In the genomic region with DNA sequence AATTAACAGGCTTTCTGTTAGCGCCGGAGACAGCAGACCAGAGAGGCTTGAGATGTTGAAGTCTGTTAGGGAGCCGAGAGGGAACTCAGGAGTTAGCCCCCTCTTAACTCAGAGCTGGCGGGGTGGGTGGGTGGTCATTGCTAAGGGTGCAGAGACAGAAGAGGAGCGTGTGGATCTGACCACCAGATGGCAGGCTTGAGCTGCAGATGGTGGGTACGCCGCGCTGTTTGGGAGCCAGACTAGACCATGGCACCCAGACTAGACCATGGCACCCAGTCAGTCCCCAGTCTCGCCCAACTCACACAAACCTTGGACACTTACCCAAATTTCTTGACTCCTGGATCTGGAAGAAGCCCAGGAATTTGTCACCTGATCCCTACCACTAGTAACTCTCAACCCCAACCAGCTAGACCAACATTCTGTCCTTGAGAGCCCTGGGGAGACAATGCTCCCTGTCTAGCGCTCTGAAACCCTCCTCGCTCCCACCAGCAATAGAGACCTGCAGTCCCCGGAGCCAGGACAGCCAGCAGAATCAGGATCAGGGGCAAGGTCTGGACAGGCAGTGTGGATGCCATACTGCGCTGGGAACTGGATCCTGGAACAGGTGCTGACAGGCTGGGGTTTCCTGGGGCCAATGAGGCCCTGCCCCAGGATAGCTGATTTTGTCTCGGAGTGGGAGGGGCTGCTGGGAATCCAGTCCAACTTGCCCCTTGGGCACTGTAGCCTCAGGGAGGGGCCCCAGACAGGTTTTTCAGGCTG, we compare ENCODE assay signal across 7 mouse cellular contexts. TPM values are rescaled to one million over a fixed set of nuclear protein-coding genes. Genes with fewer than 3 reads are reported as not detected.
DNase-seq lines count a peak whose midpoint lies in the region; ATAC-seq and TF ChIP-seq lines count a peak whose summit lies in the region.

No protein-coding gene starts in this region.

- H3K79me2 ChIP-seq in heart, adult 2 months (replicated peaks; ENCODE audit: control insufficient read depth, insufficient read depth, low read length): no peaks in the 10 kb centered on the region

- peak; percentile 92 for TF ChIP-seq CTCF in heart, adult 2 months (IDR thresholded peaks at IDR 0.05)
- TF ChIP-seq CTCF in small intestine, adult 2 months (IDR thresholded peaks at IDR 0.05; ENCODE audit: extremely low read depth, insufficient read length, insufficient replicate concordance, low read depth, low read length): peak; percentile 89

- H3K9me3 ChIP-seq in embryonic facial prominence, embryonic 11.5 days (replicated peaks; ENCODE audit: control insufficient read depth, low read length): no peaks in the 10 kb centered on the region
- H3K9me3 ChIP-seq in limb, embryonic 11.5 days (ENCODE audit: control insufficient read depth, low read length): no peaks in the 10 kb centered on the region
- no peaks in the 10 kb centered on the region for H3K9me3 ChIP-seq in midbrain, embryonic 13.5 days

- 5% methylated on average over 14 of the region's 14 CpGs for WGBS in embryonic facial prominence, embryonic 11.5 days
- WGBS in heart, adult 2 months: 14% methylated on average over 14 of the region's 14 CpGs
- WGBS in limb, embryonic 11.5 days: 7% methylated on average over 14 of the region's 14 CpGs
- 10% methylated on average over 14 of the region's 14 CpGs for WGBS in midbrain, embryonic 13.5 days
- WGBS in small intestine, adult 2 months: 14% methylated on average over 14 of the region's 14 CpGs

- no peak overlapping the region for H3K9ac ChIP-seq in embryonic facial prominence, embryonic 11.5 days (replicated peaks; ENCODE audit: low read length)
- no peak overlapping the region for H3K9ac ChIP-seq in heart, adult 2 months (ENCODE audit: low read depth, low read length)
- H3K9ac ChIP-seq in limb, embryonic 11.5 days (ENCODE audit: low read length): no peak overlapping the region
- no peak overlapping the region for H3K9ac ChIP-seq in midbrain, embryonic 13.5 days (replicated peaks)

- H3K27me3 ChIP-seq in embryonic facial prominence, embryonic 11.5 days (ENCODE audit: control insufficient read depth, insufficient read depth, low read length): no peaks in the 10 kb centered on the region; the same call in 1 of the 2 replicates
- H3K27me3 ChIP-seq in heart, adult 2 months (ENCODE audit: control insufficient read depth, insufficient read depth, low read length): no peaks in the 10 kb centered on the region
- peaks cover 6% of the 10 kb centered on the region; the same call in 1 of the 2 replicates for H3K27me3 ChIP-seq in limb, embryonic 11.5 days (ENCODE audit: control insufficient read depth, insufficient read depth, low read length)
- peaks cover 16% of the 10 kb centered on the region for H3K27me3 ChIP-seq in midbrain, embryonic 13.5 days
- no peaks in the 10 kb centered on the region for H3K27me3 ChIP-seq in small intestine, adult 2 months (ENCODE audit: control insufficient read depth, insufficient read depth, low read length)

- H3K4me1 ChIP-seq in embryonic facial prominence, embryonic 11.5 days (ENCODE audit: control insufficient read depth, insufficient read depth, low read length): peaks cover 7% of the 10 kb centered on the region; the same call in 1 of the 2 replicates
- no peaks in the 10 kb centered on the region for H3K4me1 ChIP-seq in heart, adult 2 months (ENCODE audit: control insufficient read depth, insufficient read depth, low read length)
- H3K4me1 ChIP-seq in limb, embryonic 11.5 days (ENCODE audit: control insufficient read depth, insufficient read depth, low read length): 0 out of 2 replicates have a peak, but pooled peaks cover 5% of the 10 kb centered on the region
- H3K4me1 ChIP-seq in midbrain, embryonic 13.5 days (replicated peaks): peaks cover 42% of the 10 kb centered on the region
- H3K4me1 ChIP-seq in small intestine, adult 2 months (ENCODE audit: control insufficient read depth, insufficient read depth, insufficient read length, low read length): no peaks in the 10 kb centered on the region

- no peak for TF ChIP-seq POLR2A in heart, adult 2 months (IDR thresholded peaks at IDR 0.05; ENCODE audit: insufficient read depth, low read depth, low read length)
- no peak for TF ChIP-seq POLR2A in small intestine, adult 2 months (IDR thresholded peaks at IDR 0.05; ENCODE audit: low read depth, low read length)

- no peak overlapping the region for H3K4me3 ChIP-seq in embryonic facial prominence, embryonic 11.5 days (ENCODE audit: low read depth, low read length)
- H3K4me3 ChIP-seq in heart, adult 2 months: no peak overlapping the region
- H3K4me3 ChIP-seq in limb, embryonic 11.5 days (ENCODE audit: low read depth, low read length): no peak overlapping the region
- no peak overlapping the region for H3K4me3 ChIP-seq in midbrain, embryonic 13.5 days (replicated peaks)
- H3K4me3 ChIP-seq in small intestine, adult 2 months (ENCODE audit: low read depth, low read length): no peak overlapping the region

- H3K36me3 ChIP-seq in embryonic facial prominence, embryonic 11.5 days (replicated peaks; ENCODE audit: control insufficient read depth, insufficient read depth, low read depth, low read length): no peaks in the 10 kb centered on the region
- no peaks in the 10 kb centered on the region for H3K36me3 ChIP-seq in heart, adult 2 months (ENCODE audit: control insufficient read depth, insufficient read depth, low read length)
- no peaks in the 10 kb centered on the region for H3K36me3 ChIP-seq in limb, embryonic 11.5 days (ENCODE audit: control insufficient read depth, insufficient read depth, low read length)
- no peaks in the 10 kb centered on the region for H3K36me3 ChIP-seq in midbrain, embryonic 13.5 days
- no peaks in the 10 kb centered on the region for H3K36me3 ChIP-seq in small intestine, adult 2 months (ENCODE audit: control insufficient read depth, insufficient read depth, low read length)

- no peak overlapping the region for H3K27ac ChIP-seq in embryonic facial prominence, embryonic 11.5 days (replicated peaks; ENCODE audit: low read depth, low read length)
- no peak overlapping the region for H3K27ac ChIP-seq in heart, adult 2 months
- H3K27ac ChIP-seq in limb, embryonic 11.5 days (replicated peaks; ENCODE audit: low read depth, low read length): no peak overlapping the region
- H3K27ac ChIP-seq in midbrain, embryonic 13.5 days: peak overlapping the region; percentile 45; the same call in 1 of the 2 replicates
- no peak overlapping the region for H3K27ac ChIP-seq in small intestine, adult 2 months (ENCODE audit: insufficient read depth, low read depth, low read length)

- TF ChIP-seq EP300 in heart, adult 2 months (IDR thresholded peaks at IDR 0.05; ENCODE audit: insufficient read depth, low read depth, low read length): peak; percentile 80; the same call in 1 of the 2 replicates

- intact Hi-C loops in heart, adult 2 months (cut with DNase I): loop anchor here (1.0 to 2.0 kb wide), 4 partner anchors 24 to 231 kb away; no protein-coding TSS in a partner anchor

- ATAC-seq in embryonic facial prominence, embryonic 11.5 days (replicated peaks; ENCODE audit: insufficient number of reproducible peaks, low FRiP score, low TSS enrichment, low read depth): peak; percentile 77
- ATAC-seq in limb, embryonic 11.5 days (ENCODE audit: insufficient number of reproducible peaks, low FRiP score, low TSS enrichment, low read depth): peak; percentile 83
- peak; percentile 68 for ATAC-seq in midbrain, embryonic 13.5 days

- H3K4me2 ChIP-seq in embryonic facial prominence, embryonic 11.5 days (ENCODE audit: low read depth, low read length): no peak overlapping the region
- H3K4me2 ChIP-seq in limb, embryonic 11.5 days (ENCODE audit: low read depth, severe bottlenecking): 0 out of 2 replicates have a peak overlapping the region, but pooled peaks have one; percentile 12
- H3K4me2 ChIP-seq in midbrain, embryonic 13.5 days (replicated peaks): no peak overlapping the region

- DNase-seq in adrenal gland, postnatal 25 days: peak; percentile 85
- peak; percentile 89 for DNase-seq in embryonic facial prominence, embryonic 11.5 days (ENCODE audit: low spot score)
- DNase-seq in heart, adult 2 months: peak; percentile 83 to 88
- peak; percentile 87 for DNase-seq in kidney, adult 18-20 months
- DNase-seq in limb, embryonic 11.5 days (ENCODE audit: low spot score): peak; percentile 91

RNA-seq across cellular contexts. Expression of gene Upk2, which starts 0.5 kb away (rescaled TPM):
- total RNA-seq in adrenal gland, postnatal 25 days (2021): not detected in 2 replicates
- 0.59 and 1.3 TPM in 2 replicates for polyA plus RNA-seq in embryonic facial prominence, embryonic 11.5 days (2014; fragmentation: Nextera tagmentation; extraction: Ambion mirVana)
- not detected for total RNA-seq in heart, adult 2 months (2021)
- 0.47 and 0.53 TPM in 2 replicates for polyA plus RNA-seq in heart, adult 2 months (2012; rRNA removed)
- polyA plus RNA-seq in limb, embryonic 11.5 days (2014; fragmentation: Nextera tagmentation; extraction: Ambion mirVana): 0.59 and 0.99 TPM in 2 replicates
- not detected in 2 replicates for polyA plus RNA-seq in midbrain, embryonic 13.5 days (2015; fragmentation: Nextera tagmentation; extraction: Ambion mirVana)
- 1.4 TPM in 2 replicates for polyA plus RNA-seq in small intestine, adult 2 months (2012; rRNA removed)

RNA-seq across cellular contexts. Expression of gene Foxr1, which starts 13.4 kb away (rescaled TPM):
- not detected in 2 replicates for total RNA-seq in adrenal gland, postnatal 25 days (2021)
- not detected in 2 replicates for polyA plus RNA-seq in embryonic facial prominence, embryonic 11.5 days (2014; fragmentation: Nextera tagmentation; extraction: Ambion mirVana)
- total RNA-seq in heart, adult 2 months (2021): not detected
- not detected in 2 replicates for polyA plus RNA-seq in heart, adult 2 months (2012; rRNA removed)
- polyA plus RNA-seq in limb, embryonic 11.5 days (2014; fragmentation: Nextera tagmentation; extraction: Ambion mirVana): not detected in 2 replicates
- polyA plus RNA-seq in midbrain, embryonic 13.5 days (2015; fragmentation: Nextera tagmentation; extraction: Ambion mirVana): not detected in 2 replicates
- polyA plus RNA-seq in small intestine, adult 2 months (2012; rRNA removed): not detected in 2 replicates

RNA-seq across cellular contexts. Expression of gene Bcl9l, which starts 28.3 kb away (rescaled TPM):
- total RNA-seq in adrenal gland, postnatal 25 days (2021): 56.0 and 82.0 TPM in 2 replicates
- 10.3 and 11.8 TPM in 2 replicates for polyA plus RNA-seq in embryonic facial prominence, embryonic 11.5 days (2014; fragmentation: Nextera tagmentation; extraction: Ambion mirVana)
- total RNA-seq in heart, adult 2 months (2021): 10 to 100 TPM; 44.5 to 58.7 TPM
- polyA plus RNA-seq in heart, adult 2 months (2012; rRNA removed): 15.3 and 21.5 TPM in 2 replicates
- polyA plus RNA-seq in limb, embryonic 11.5 days (2014; fragmentation: Nextera tagmentation; extraction: Ambion mirVana): 11.6 and 12.3 TPM in 2 replicates
- 8.0 and 9.2 TPM in 2 replicates for polyA plus RNA-seq in midbrain, embryonic 13.5 days (2015; fragmentation: Nextera tagmentation; extraction: Ambion mirVana)
- polyA plus RNA-seq in small intestine, adult 2 months (2012; rRNA removed): 21.8 and 28.1 TPM in 2 replicates

RNA-seq across cellular contexts. Expression of gene Ccdc84, which starts 35.9 kb away (rescaled TPM):
- 20.4 and 21.9 TPM in 2 replicates for total RNA-seq in adrenal gland, postnatal 25 days (2021)
- polyA plus RNA-seq in embryonic facial prominence, embryonic 11.5 days (2014; fragmentation: Nextera tagmentation; extraction: Ambion mirVana): 20.3 and 27.6 TPM in 2 replicates
- total RNA-seq in heart, adult 2 months (2021): 1 to 10 TPM; 5.5 to 5.7 TPM
- 10.5 and 18.1 TPM in 2 replicates for polyA plus RNA-seq in heart, adult 2 months (2012; rRNA removed)
- 22.0 and 27.1 TPM in 2 replicates for polyA plus RNA-seq in limb, embryonic 11.5 days (2014; fragmentation: Nextera tagmentation; extraction: Ambion mirVana)
- polyA plus RNA-seq in midbrain, embryonic 13.5 days (2015; fragmentation: Nextera tagmentation; extraction: Ambion mirVana): 36.7 and 40.7 TPM in 2 replicates
- 17.8 and 21.3 TPM in 2 replicates for polyA plus RNA-seq in small intestine, adult 2 months (2012; rRNA removed)

RNA-seq across cellular contexts. Expression of gene Trappc4, which starts 46.9 kb away (rescaled TPM):
- 89.7 and 92.0 TPM in 2 replicates for total RNA-seq in adrenal gland, postnatal 25 days (2021)
- polyA plus RNA-seq in embryonic facial prominence, embryonic 11.5 days (2014; fragmentation: Nextera tagmentation; extraction: Ambion mirVana): 166 and 175 TPM in 2 replicates
- total RNA-seq in heart, adult 2 months (2021): 10 to 100 TPM; 34.9 to 36.2 TPM
- polyA plus RNA-seq in heart, adult 2 months (2012; rRNA removed): 28.2 and 39.9 TPM in 2 replicates
- 141 TPM in 2 replicates for polyA plus RNA-seq in limb, embryonic 11.5 days (2014; fragmentation: Nextera tagmentation; extraction: Ambion mirVana)
- polyA plus RNA-seq in midbrain, embryonic 13.5 days (2015; fragmentation: Nextera tagmentation; extraction: Ambion mirVana): 357 and 364 TPM in 2 replicates
- polyA plus RNA-seq in small intestine, adult 2 months (2012; rRNA removed): 20.0 and 36.5 TPM in 2 replicates
